Mouse (Mus musculus) midbrain, embryonic 12.5 days (tissue): ENCODE measurements around the gene 1700016K19Rik. TPM values are rescaled to one million over a fixed set of nuclear protein-coding genes. Genes with fewer than 3 reads are reported as not detected.

Experiments used
- ATAC-seq: fragments of 200-750 bp; cut with Nextera tagmentation; 2 replicates; pipeline ENCODE4 v1.8.0; 2017; ENCODE audit warnings: low read depth, moderate TSS enrichment, moderate library complexity; ENCODE audit not compliant: low FRiP score
- H3K27ac ChIP-seq: fragments of 300-500 bp; sonication (generic); replicated peaks from 2 replicates; pipeline ENCODE4 v1.5.1; 2016; ENCODE audit warnings: mild to moderate bottlenecking
- H3K27me3 ChIP-seq: fragments of 300-500 bp; sonication (generic); 2 replicates; pipeline ENCODE4 v1.6.1; 2016; ENCODE audit warnings: mild to moderate bottlenecking
- H3K36me3 ChIP-seq: fragments of 300-500 bp; sonication (generic); 2 replicates; pipeline ENCODE4 v1.6.1; 2016
- H3K4me1 ChIP-seq: fragments of 300-500 bp; sonication (generic); 2 replicates; pipeline ENCODE4 v1.6.1; 2016
- H3K4me2 ChIP-seq: fragments of 300-500 bp; sonication (generic); replicated peaks from 2 replicates; pipeline ENCODE4 v1.6.1; 2016; ENCODE audit warnings: mild to moderate bottlenecking, moderate library complexity
- H3K4me3 ChIP-seq: fragments of 300-500 bp; sonication (generic); 2 replicates; pipeline ENCODE4 v1.5.1; 2016; ENCODE audit warnings: mild to moderate bottlenecking
- H3K9ac ChIP-seq: fragments of 300-500 bp; sonication (generic); replicated peaks from 2 replicates; pipeline ENCODE4 v1.6.1; 2016; ENCODE audit warnings: mild to moderate bottlenecking, moderate library complexity
- H3K9me3 ChIP-seq: fragments of 300-500 bp; sonication (generic); 2 replicates; pipeline ENCODE4 v1.6.1; 2016; ENCODE audit warnings: mild to moderate bottlenecking
- WGBS: fragments of 180-500 bp; shearing (Covaris S2); methylation state at CpG from one replicate; pipeline ENCODE4 v1.1.7; 2016; 5-methylcytosine and 5-hydroxymethylcytosine counted together
- polyA plus RNA-seq: library from polyadenylated mRNA; unstranded; fragments of >200 nt; fragmentation: Nextera tagmentation; extraction: Ambion mirVana; gene quantifications from 2 replicates; pipeline ENCODE4 v1.2.1, GENCODE M21; 2016

Gene 1700016K19Rik
- polyA plus RNA-seq, 1 experiment from 2014 or later: 0.40 TPM

DNA sequence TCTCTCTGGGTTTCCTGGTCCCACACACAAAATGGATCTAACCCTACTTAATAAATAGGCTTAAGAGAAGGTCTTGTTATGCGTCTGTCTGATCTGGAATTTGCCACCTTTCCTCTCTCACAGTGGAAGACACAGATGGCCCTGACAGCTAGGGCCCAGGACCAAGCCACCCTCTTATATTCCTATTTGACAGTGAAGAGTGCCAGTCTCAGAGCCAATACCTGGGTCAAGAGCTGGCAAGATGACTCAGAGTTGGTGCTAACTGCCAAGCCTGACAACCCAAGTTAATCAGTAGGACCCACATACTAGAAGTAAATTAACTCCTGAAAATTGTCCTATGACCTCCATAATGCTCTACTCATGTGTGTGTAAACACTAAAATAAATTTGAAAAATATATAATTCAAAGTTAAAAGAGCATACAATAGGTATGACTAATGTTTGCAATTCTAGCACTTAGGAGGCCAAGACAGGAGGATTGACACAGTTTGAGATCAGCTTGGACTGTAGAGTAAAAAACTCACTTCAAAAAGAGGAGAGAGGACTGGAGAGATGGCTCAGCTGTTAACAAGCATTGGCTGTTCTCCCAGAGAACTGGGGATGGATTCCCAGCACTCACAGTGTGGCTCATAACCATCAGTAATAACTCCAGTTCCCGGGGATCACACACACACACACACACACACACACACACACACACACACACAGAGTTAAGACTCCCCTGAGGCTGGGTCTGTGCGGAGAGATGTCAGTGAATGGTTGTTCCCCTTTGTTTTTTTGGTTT is 39.8 kb downstream of the 1700016K19Rik start:
- Histone ChIP-seq H3K4me1 (peaks cover 5% of the 10 kb centered on the region; the same call in 1 of the 2 replicates), H3K36me3 (no peaks in the 10 kb centered on the region), H3K27ac (no peak overlapping the region), H3K9me3 (no peaks in the 10 kb centered on the region), H3K4me2 (no peak overlapping the region), H3K27me3 (no peaks in the 10 kb centered on the region), H3K9ac (no peak overlapping the region), H3K4me3 (no peak overlapping the region)
- no peak for ATAC-seq
- WGBS: 85% methylated on average over 3 of the region's 3 CpGs

DNA sequence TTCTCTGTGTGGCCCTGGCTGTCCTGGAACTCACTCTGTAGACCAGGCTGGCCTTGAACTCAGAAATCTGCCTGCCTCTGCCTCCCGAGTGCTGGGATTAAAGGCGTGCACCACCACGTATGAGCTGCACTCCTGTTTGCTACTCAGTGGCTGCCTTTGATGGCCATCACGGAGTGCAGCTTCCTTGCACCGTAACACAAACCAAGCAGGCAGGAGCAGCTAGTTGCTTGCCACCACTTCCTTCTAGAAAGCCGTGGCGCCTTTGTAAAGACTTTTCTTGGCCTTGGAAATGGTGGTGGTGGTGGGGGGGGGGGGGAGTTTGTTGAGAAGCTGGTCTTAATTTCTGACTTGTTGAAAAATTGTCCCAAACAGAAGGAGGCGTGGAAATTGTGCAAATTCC is 40.4 kb downstream of the 1700016K19Rik start:
- peaks cover 10% of the 10 kb centered on the region for H3K4me1 ChIP-seq
- H3K27me3 ChIP-seq: no peaks in the 10 kb centered on the region
- H3K36me3 ChIP-seq: peaks cover under 1% of the 10 kb centered on the region; the same call in 1 of the 2 replicates
- 86% methylated on average over 8 of the region's 8 CpGs for WGBS
- H3K4me3 ChIP-seq: no peak overlapping the region
- ATAC-seq: no peak
- no peaks in the 10 kb centered on the region for H3K9me3 ChIP-seq
- H3K27ac ChIP-seq: no peak overlapping the region
- no peak overlapping the region for H3K9ac ChIP-seq
- no peak overlapping the region for H3K4me2 ChIP-seq

DNA sequence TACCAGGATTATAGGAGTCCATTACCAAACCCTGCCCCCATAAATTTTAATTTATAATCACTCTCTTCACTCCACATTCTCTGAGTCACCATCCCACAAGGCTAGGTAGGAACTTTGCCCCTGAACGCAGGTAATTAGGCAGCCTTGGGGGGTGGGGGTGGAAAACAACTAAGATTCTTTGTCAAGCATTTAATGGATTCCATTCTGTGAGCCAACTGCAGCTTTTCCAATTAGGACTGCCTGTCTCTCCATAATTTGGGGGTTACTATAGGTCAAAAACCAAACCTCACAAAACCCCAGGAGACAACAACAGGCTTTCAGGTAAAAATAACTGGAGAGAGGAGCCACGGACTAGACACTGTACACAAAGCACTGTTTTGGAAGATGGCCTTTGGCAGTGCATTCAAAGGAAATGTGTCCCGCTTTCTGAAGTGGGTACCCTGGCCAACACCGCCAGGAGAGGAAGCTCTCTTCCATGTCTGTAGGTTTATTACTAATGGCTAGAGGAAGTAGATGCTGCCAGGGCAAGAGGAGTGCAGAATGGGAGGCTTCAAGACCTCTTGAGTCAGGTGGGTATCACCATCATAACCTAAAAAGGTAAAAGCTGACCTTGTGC is 41.2 kb downstream of the 1700016K19Rik start:
- Histone ChIP-seq H3K27ac (no peak overlapping the region), H3K9me3 (no peaks in the 10 kb centered on the region), H3K4me2 (no peak overlapping the region), H3K4me3 (no peak overlapping the region), H3K27me3 (no peaks in the 10 kb centered on the region), H3K36me3 (peaks cover 6% of the 10 kb centered on the region; the same call in 1 of the 2 replicates), H3K4me1 (peaks cover 10% of the 10 kb centered on the region), H3K9ac (no peak overlapping the region)
- no peak for ATAC-seq
- WGBS: 87% methylated on average over 4 of the region's 4 CpGs

DNA sequence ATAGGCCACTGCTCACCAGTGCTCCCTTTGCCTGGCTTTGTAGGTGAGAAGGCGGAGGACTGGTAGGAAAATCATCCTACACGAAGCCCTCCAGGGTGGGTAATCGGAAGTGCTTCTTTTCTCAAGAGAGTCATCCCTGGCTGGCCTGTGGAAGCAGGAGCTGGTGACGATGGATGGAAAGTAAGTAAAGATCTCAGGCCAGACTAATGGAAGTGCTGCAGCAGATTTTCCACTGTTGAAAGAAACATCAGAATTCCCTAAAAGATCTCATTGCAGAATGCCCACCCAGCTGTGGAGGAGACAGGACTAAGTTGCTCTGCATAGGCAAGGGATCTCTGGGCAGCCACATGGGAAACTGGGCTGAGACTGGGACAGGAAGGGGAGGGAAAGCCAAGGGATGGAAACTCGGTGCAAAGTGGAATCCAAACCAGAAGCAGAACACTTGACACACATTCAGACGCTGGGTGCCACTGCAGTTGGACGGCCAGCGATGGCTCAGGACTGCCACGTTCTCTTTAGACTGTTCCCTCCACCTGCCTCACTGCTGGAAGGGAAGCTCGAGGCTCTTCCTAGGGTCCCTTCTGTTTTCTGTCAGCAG is 42.4 kb downstream of the 1700016K19Rik start:
- H3K27ac ChIP-seq: no peak overlapping the region
- H3K36me3 ChIP-seq: peaks cover 11% of the 10 kb centered on the region; the same call in 1 of the 2 replicates
- no peak overlapping the region for H3K9ac ChIP-seq
- 68% methylated on average over 10 of the region's 10 CpGs for WGBS
- H3K9me3 ChIP-seq: no peaks in the 10 kb centered on the region
- H3K4me3 ChIP-seq: no peak overlapping the region
- no peak for ATAC-seq
- peaks cover 10% of the 10 kb centered on the region for H3K4me1 ChIP-seq
- H3K27me3 ChIP-seq: no peaks in the 10 kb centered on the region
- H3K4me2 ChIP-seq: no peak overlapping the region

DNA sequence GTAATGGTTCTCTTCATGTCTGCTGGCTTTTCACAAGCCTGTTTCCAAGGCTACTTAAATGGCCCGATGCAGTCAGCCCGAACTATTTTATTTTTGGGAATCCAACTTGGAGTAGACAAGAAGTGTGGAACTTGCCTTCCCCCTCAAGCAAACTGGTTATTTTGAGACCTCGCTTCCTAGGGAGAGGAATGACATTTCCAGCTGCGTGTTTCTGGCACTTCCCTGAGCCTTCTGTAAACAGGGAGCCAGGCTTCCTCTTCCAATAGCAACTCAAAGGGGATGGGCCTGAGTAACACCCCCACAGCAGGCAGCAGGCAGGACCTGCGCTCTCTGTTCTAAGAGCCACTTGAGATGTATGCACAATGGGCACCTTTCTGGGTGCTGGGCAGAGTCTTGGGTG is 43.2 kb downstream of the 1700016K19Rik start:
- 50% methylated on average over 5 of the region's 5 CpGs for WGBS
- H3K36me3 ChIP-seq: peaks cover 11% of the 10 kb centered on the region; the same call in 1 of the 2 replicates
- H3K27ac ChIP-seq: no peak overlapping the region
- H3K9me3 ChIP-seq: no peaks in the 10 kb centered on the region
- peaks cover 10% of the 10 kb centered on the region for H3K4me1 ChIP-seq
- no peak overlapping the region for H3K4me3 ChIP-seq
- no peaks in the 10 kb centered on the region for H3K27me3 ChIP-seq
- H3K4me2 ChIP-seq: no peak overlapping the region
- no peak for ATAC-seq
- H3K9ac ChIP-seq: no peak overlapping the region

DNA sequence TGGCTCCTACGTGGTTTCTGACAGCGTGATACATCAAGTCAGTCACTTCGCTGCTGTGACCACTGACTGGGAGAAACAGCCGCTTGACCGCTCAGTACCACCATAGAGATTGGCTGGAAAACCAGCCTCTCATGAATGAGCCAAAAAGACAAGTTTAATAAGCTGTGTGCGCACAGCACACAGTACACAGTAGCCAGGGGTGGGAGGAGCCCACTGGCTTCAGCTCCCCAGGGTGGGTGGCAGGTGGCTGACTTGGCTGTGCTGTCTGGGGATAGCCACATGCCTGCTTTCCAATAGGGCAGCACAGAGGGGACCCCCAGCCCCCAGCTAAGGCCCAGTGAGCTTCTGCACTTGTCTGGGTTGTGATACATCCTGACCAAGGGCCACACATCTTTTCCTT is 44.8 kb downstream of the 1700016K19Rik start:
- no peak overlapping the region for H3K4me2 ChIP-seq
- 84% methylated on average over 6 of the region's 6 CpGs for WGBS
- H3K4me1 ChIP-seq: peaks cover 10% of the 10 kb centered on the region
- H3K4me3 ChIP-seq: no peak overlapping the region
- no peaks in the 10 kb centered on the region for H3K27me3 ChIP-seq
- ATAC-seq: no peak
- peak overlapping the region; percentile 30; the same call in 1 of the 2 replicates for H3K27ac ChIP-seq
- H3K36me3 ChIP-seq: peaks cover 11% of the 10 kb centered on the region; the same call in 1 of the 2 replicates
- H3K9ac ChIP-seq: no peak overlapping the region
- no peaks in the 10 kb centered on the region for H3K9me3 ChIP-seq

DNA sequence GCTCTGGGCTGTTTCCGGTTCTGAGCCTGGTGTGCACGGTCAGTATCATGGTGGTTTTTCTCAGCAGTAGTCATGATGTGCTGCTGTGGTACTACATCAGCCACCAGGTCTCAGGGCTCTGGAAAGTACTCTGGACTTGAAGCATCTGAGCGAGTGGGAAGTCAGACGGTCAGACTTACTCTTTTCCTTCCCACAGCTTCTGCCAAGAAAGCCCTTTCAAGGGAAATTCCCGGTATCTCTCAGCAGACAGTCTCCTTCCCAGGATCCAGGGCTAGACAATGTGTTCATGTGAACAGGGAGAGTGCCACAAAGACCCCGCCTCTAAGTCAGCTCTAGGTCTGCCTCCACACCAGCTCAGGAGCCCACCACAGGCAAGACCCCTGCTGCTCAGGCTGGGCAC is 45.7 kb downstream of the 1700016K19Rik start:
- Histone ChIP-seq H3K9me3 (no peaks in the 10 kb centered on the region), H3K4me1 (peaks cover 10% of the 10 kb centered on the region), H3K4me2 (no peak overlapping the region), H3K4me3 (no peak overlapping the region), H3K27ac (no peak overlapping the region), H3K36me3 (peaks cover 11% of the 10 kb centered on the region; the same call in 1 of the 2 replicates), H3K27me3 (no peaks in the 10 kb centered on the region), H3K9ac (no peak overlapping the region)
- 87% methylated on average over 6 of the region's 6 CpGs for WGBS
- no peak for ATAC-seq

DNA sequence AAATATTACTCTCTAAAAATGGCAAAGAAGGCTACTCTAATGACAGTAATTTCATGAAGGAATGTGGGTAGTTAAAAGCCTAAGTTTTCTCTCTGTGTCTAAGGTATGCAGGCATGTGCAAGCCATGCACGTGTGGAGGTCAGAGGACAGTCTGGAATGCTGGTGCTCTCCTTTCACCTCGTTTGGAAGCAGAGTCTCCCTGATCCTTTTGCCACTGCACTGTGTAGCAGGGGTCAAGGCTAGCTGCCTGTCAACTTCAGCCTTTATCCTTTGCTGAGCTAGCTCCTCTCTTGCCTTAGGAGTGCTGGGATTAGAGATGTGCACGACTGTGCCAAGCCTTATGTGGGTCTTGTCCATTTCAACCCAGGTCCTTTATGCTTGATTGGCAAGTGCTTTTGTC is 50.8 kb downstream of the 1700016K19Rik start:
- Histone ChIP-seq H3K4me1 (no peaks in the 10 kb centered on the region), H3K4me3 (no peak overlapping the region), H3K36me3 (peaks cover 6% of the 10 kb centered on the region; the same call in 1 of the 2 replicates), H3K27me3 (no peaks in the 10 kb centered on the region), H3K27ac (no peak overlapping the region), H3K9me3 (no peaks in the 10 kb centered on the region), H3K4me2 (no peak overlapping the region), H3K9ac (no peak overlapping the region)
- WGBS: 35% methylated on average over 3 of the region's 3 CpGs
- ATAC-seq: no peak

DNA sequence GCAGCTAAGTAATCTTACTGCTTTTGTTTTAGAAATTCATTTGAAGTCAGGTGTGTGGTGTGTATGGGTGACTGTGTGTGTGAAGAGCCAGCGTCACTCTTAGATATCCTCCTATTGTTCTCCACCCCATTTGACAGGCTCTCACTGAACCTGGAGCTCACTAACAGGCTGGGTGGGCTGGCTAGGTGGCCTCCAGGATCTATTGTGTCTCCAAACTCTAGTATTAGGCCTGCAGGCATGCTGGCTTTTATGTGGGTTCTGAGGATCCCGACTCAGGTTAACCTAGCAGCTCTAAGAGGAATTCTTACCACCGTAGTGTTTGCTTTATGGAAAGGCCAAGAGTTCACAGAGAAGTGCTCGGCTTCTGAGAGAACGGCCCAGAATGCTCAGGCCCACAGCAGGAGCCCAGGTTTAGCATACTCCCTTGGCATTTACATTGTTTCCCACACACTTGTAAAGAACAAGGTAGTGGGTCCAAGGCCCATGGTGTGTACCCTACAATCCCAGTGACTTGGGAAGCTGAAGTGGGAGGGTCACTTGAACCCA is 51.3 kb downstream of the 1700016K19Rik start:
- Histone ChIP-seq H3K4me1 (no peaks in the 10 kb centered on the region), H3K27me3 (no peaks in the 10 kb centered on the region), H3K27ac (no peak overlapping the region), H3K36me3 (peaks cover 5% of the 10 kb centered on the region; the same call in 1 of the 2 replicates), H3K9me3 (no peaks in the 10 kb centered on the region), H3K9ac (no peak overlapping the region), H3K4me3 (no peak overlapping the region), H3K4me2 (no peak overlapping the region)
- 36% methylated on average over 5 of the region's 5 CpGs for WGBS
- ATAC-seq: no peak

DNA sequence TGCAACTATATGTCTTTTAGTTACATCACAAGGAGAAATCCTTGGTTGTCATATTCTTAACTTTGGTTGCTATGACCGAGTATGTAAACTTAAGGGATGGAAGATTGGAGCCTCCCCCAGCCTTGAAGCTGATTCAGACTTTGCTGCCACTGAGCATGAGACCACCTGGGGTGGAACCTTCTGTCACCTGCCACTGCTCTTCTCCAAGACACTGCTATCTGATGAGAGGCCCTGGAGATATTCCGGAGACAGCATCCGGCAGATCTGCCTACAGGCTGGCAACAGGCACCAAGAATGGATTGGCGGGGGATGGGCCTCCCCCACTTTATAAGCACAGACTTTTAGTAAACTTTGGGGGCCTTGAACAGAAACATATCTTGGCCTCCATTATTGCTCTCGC is 52.8 kb downstream of the 1700016K19Rik start:
- Histone ChIP-seq H3K36me3 (no peaks in the 10 kb centered on the region), H3K9ac (no peak overlapping the region), H3K27me3 (no peaks in the 10 kb centered on the region), H3K27ac (no peak overlapping the region), H3K9me3 (no peaks in the 10 kb centered on the region), H3K4me3 (no peak overlapping the region), H3K4me1 (no peaks in the 10 kb centered on the region), H3K4me2 (no peak overlapping the region)
- no peak for ATAC-seq
- 93% methylated on average over 5 of the region's 5 CpGs for WGBS
